Mouse (Mus musculus) forebrain, embryonic 14.5 days (tissue): ENCODE results near the gene Cenpf. TPM values are rescaled to one million over a fixed set of nuclear protein-coding genes. Genes with fewer than 3 reads are reported as not detected.

Experiments used
- ATAC-seq: fragments of 200-750 bp; cut with Nextera tagmentation; 2 replicates; pipeline ENCODE4 v1.8.0; 2017; ENCODE audit warnings: mild to moderate bottlenecking, moderate library complexity
- DNase-seq: peaks from one replicate; pipeline ENCODE4 v3.0.0-alpha.2; 2015; ENCODE audit warnings: low spot score
- H3K27ac ChIP-seq: fragments of 300-500 bp; sonication (generic); 2 replicates; pipeline ENCODE4 v1.5.1; 2014; ENCODE audit warnings: low read depth, mild to moderate bottlenecking, control low read depth, low read length, moderate library complexity
- H3K27me3 ChIP-seq: fragments of 300-500 bp; sonication (generic); replicated peaks from 2 replicates; pipeline ENCODE4 v1.6.1; 2014; ENCODE audit warnings: low read length, control low read depth, mixed read lengths; ENCODE audit not compliant: control insufficient read depth, insufficient read depth
- H3K36me3 ChIP-seq: fragments of 300-500 bp; sonication (generic); 2 replicates; pipeline ENCODE4 v1.6.1; 2014; ENCODE audit warnings: low read length, control low read depth; ENCODE audit not compliant: control insufficient read depth, insufficient read depth
- H3K4me1 ChIP-seq: fragments of 300-500 bp; sonication (generic); 2 replicates; pipeline ENCODE4 v1.6.1; 2014; ENCODE audit warnings: antibody characterized with exemption, low read length, control low read depth; ENCODE audit not compliant: control insufficient read depth, insufficient read depth
- H3K4me2 ChIP-seq: fragments of 300-500 bp; sonication (generic); 2 replicates; pipeline ENCODE4 v1.6.1; 2014; ENCODE audit warnings: mild to moderate bottlenecking, control low read depth, low read length
- H3K4me3 ChIP-seq: fragments of 300-500 bp; sonication (generic); 2 replicates; pipeline ENCODE4 v1.5.1; 2014; ENCODE audit warnings: low read depth, low read length, control low read depth
- H3K9ac ChIP-seq: fragments of 300-500 bp; sonication (generic); 2 replicates; pipeline ENCODE4 v1.6.1; 2014; ENCODE audit warnings: mild to moderate bottlenecking, low read length, control low read depth, moderate library complexity
- H3K9me3 ChIP-seq: fragments of 300-500 bp; sonication (generic); replicated peaks from 2 replicates; pipeline ENCODE4 v1.6.1; 2016; ENCODE audit warnings: low read length, control low read depth, mixed read lengths; ENCODE audit not compliant: control insufficient read depth
- WGBS: fragments of 180-500 bp; shearing (Covaris S2); extraction: QIAGEN DNeasy Blood & Tissue Kit; methylation state at CpG from one replicate; pipeline ENCODE4 v1.1.7; 2014; 5-methylcytosine and 5-hydroxymethylcytosine counted together
- polyA plus RNA-seq: library from polyadenylated mRNA; unstranded; fragments of >200 nt; fragmentation: Nextera tagmentation; extraction: Ambion mirVana; gene quantifications from 2 replicates; pipeline ENCODE4 v1.2.1, GENCODE M21; 2014

Gene Cenpf
- polyA plus RNA-seq, 1 experiment from 2014 or later = 50.5 TPM

GRCm38 (mm10) chr1:189684786-189685415 is 3.0 kb downstream of the Cenpf start:
- no peak overlapping the region for H3K9ac ChIP-seq
- no peak overlapping the region for H3K4me2 ChIP-seq
- H3K36me3 ChIP-seq = peaks cover 48% of the 10 kb centered on the region
- WGBS = 94% methylated on average over 9 of the region's 9 CpGs
- peaks cover 4% of the 10 kb centered on the region; the same call in 1 of the 2 replicates for H3K4me1 ChIP-seq
- no peak overlapping the region for H3K27ac ChIP-seq
- H3K4me3 ChIP-seq = no peak overlapping the region
- ATAC-seq (no peak), DNase-seq (no peak)
- no peaks in the 10 kb centered on the region for H3K9me3 ChIP-seq
- H3K27me3 ChIP-seq = no peaks in the 10 kb centered on the region

- Histone ChIP-seq H3K4me1 (no peaks in the 10 kb centered on the region), H3K27me3 (no peaks in the 10 kb centered on the region), H3K4me3 (no peak overlapping the region)
These were observed 8.3 kb downstream of the Cenpf start for GRCm38 (mm10) chr1:189679555-189679954.

GRCm38 (mm10) chr1:189675953-189676352 is 11.9 kb downstream of the Cenpf start:
- Histone ChIP-seq H3K27me3 (no peaks in the 10 kb centered on the region), H3K9me3 (no peaks in the 10 kb centered on the region), H3K4me3 (no peak overlapping the region), H3K4me1 (no peaks in the 10 kb centered on the region), H3K27ac (no peak overlapping the region), H3K4me2 (no peak overlapping the region), H3K9ac (no peak overlapping the region), H3K36me3 (peaks cover 57% of the 10 kb centered on the region)
- 87% methylated on average over 4 of the region's 4 CpGs for WGBS
- DNase-seq = no peak
- ATAC-seq = no peak

More at GRCm38 (mm10) chr1:189679555-189679954, 8.3 kb downstream of the Cenpf start:
- Histone ChIP-seq H3K27ac (no peak overlapping the region), H3K4me2 (no peak overlapping the region), H3K36me3 (peaks cover 69% of the 10 kb centered on the region), H3K9me3 (no peaks in the 10 kb centered on the region), H3K9ac (no peak overlapping the region)
- ATAC-seq = no peak
- 96% methylated on average over 3 of the region's 3 CpGs for WGBS
- DNase-seq = no peak

- 91% methylated on average over 1 of the region's 1 CpGs for WGBS
- ATAC-seq (no peak), DNase-seq (peak; percentile 62)
- Histone ChIP-seq H3K36me3 (peaks cover 56% of the 10 kb centered on the region), H3K27ac (no peak overlapping the region), H3K4me2 (no peak overlapping the region), H3K4me1 (no peaks in the 10 kb centered on the region), H3K4me3 (no peak overlapping the region), H3K27me3 (no peaks in the 10 kb centered on the region), H3K9ac (no peak overlapping the region), H3K9me3 (no peaks in the 10 kb centered on the region)
These were observed 12.5 kb downstream of the Cenpf start for GRCm38 (mm10) chr1:189675421-189675820.

GRCm38 (mm10) chr1:189665966-189666365 is 21.9 kb downstream of the Cenpf start:
- H3K4me3 ChIP-seq = no peak overlapping the region
- WGBS = 84% methylated on average over 3 of the region's 3 CpGs
- peaks cover 4% of the 10 kb centered on the region; the same call in 1 of the 2 replicates for H3K4me1 ChIP-seq
- H3K9ac ChIP-seq = no peak overlapping the region
- no peak overlapping the region for H3K27ac ChIP-seq
- no peaks in the 10 kb centered on the region for H3K27me3 ChIP-seq
- H3K4me2 ChIP-seq = no peak overlapping the region
- no peak for DNase-seq
- H3K9me3 ChIP-seq = no peaks in the 10 kb centered on the region
- no peak for ATAC-seq
- peaks cover 45% of the 10 kb centered on the region for H3K36me3 ChIP-seq

- H3K9me3 ChIP-seq = no peaks in the 10 kb centered on the region
- H3K9ac ChIP-seq = no peak overlapping the region
- no peak for ATAC-seq
- peaks cover 41% of the 10 kb centered on the region for H3K36me3 ChIP-seq
- no peaks in the 10 kb centered on the region for H3K27me3 ChIP-seq
- H3K4me1 ChIP-seq = peaks cover 4% of the 10 kb centered on the region; the same call in 1 of the 2 replicates
- no peak overlapping the region for H3K4me2 ChIP-seq
- peak overlapping the region; percentile 15; the same call in 1 of the 2 replicates for H3K27ac ChIP-seq
- no peak overlapping the region for H3K4me3 ChIP-seq
- 59% methylated on average over 4 of the region's 4 CpGs for WGBS
- DNase-seq = no peak
These were observed 23.1 kb downstream of the Cenpf start for GRCm38 (mm10) chr1:189664873-189665144.

- Histone ChIP-seq H3K4me2 (no peak overlapping the region), H3K9ac (no peak overlapping the region), H3K27me3 (no peaks in the 10 kb centered on the region), H3K9me3 (no peaks in the 10 kb centered on the region), H3K36me3 (peaks cover 40% of the 10 kb centered on the region), H3K27ac (peak overlapping the region; percentile 57), H3K4me1 (peaks cover 4% of the 10 kb centered on the region; the same call in 1 of the 2 replicates), H3K4me3 (no peak overlapping the region)
- 37% methylated on average over 10 of the region's 10 CpGs for WGBS
- DNase-seq = peak; percentile 33
- peak; percentile 57; the same call in 1 of the 2 replicates for ATAC-seq
These were observed 23.6 kb downstream of the Cenpf start for GRCm38 (mm10) chr1:189664061-189664872.

GRCm38 (mm10) chr1:189663437-189663836 is 24.4 kb downstream of the Cenpf start:
- Histone ChIP-seq H3K4me3 (no peak overlapping the region), H3K4me2 (no peak overlapping the region), H3K4me1 (peaks cover 4% of the 10 kb centered on the region; the same call in 1 of the 2 replicates), H3K9me3 (no peaks in the 10 kb centered on the region), H3K9ac (no peak overlapping the region), H3K27ac (peak overlapping the region; percentile 30; the same call in 1 of the 2 replicates), H3K36me3 (peaks cover 39% of the 10 kb centered on the region), H3K27me3 (no peaks in the 10 kb centered on the region)
- 58% methylated on average over 1 of the region's 1 CpGs for WGBS
- peak; percentile 87 for DNase-seq
- ATAC-seq = peak; percentile 87

- Histone ChIP-seq H3K27ac (no peak overlapping the region), H3K9ac (no peak overlapping the region), H3K4me3 (no peak overlapping the region), H3K4me2 (no peak overlapping the region), H3K36me3 (peaks cover 44% of the 10 kb centered on the region), H3K27me3 (no peaks in the 10 kb centered on the region), H3K9me3 (no peaks in the 10 kb centered on the region), H3K4me1 (peaks cover 4% of the 10 kb centered on the region; the same call in 1 of the 2 replicates)
- no peak for ATAC-seq
- DNase-seq = peak; percentile 75
These were observed 26.0 kb downstream of the Cenpf start for GRCm38 (mm10) chr1:189661856-189662255.
